Mouse (Mus musculus) kidney, adult 2 months (tissue): ENCODE measurements around the gene Wdr20. TPM values are rescaled to one million over a fixed set of nuclear protein-coding genes. Genes with fewer than 3 reads are reported as not detected.
"Not testable (repeated sequence)": the region's sequence is repeated elsewhere in the genome, so short reads cannot be mapped to it uniquely, and the experiment has no call there.

Experiments
- DNase-seq: peaks from one replicate; pipeline ENCODE4 v3.0.0; 2021
- H3K27ac ChIP-seq: fragments of 200-500 bp; 2 replicates; pipeline ENCODE4 v1.5.1; 2012; ENCODE audit warnings: low read depth, low read length, control low read depth, inconsistent platforms; ENCODE audit not compliant: insufficient read depth
- H3K27me3 ChIP-seq: fragments of 200-500 bp; replicated peaks from 2 replicates; pipeline ENCODE4 v1.6.1; 2012; ENCODE audit warnings: mild to moderate bottlenecking, moderate library complexity, low read length, inconsistent platforms; ENCODE audit not compliant: control insufficient read depth, insufficient read depth
- H3K36me3 ChIP-seq: fragments of 200-500 bp; 2 replicates; pipeline ENCODE4 v1.6.1; 2012; ENCODE audit warnings: mild to moderate bottlenecking, moderate library complexity, low read length, inconsistent platforms; ENCODE audit not compliant: control insufficient read depth, insufficient read depth
- H3K4me1 ChIP-seq: fragments of 200-500 bp; 2 replicates; pipeline ENCODE4 v1.6.1; 2011; ENCODE audit warnings: low read length; ENCODE audit not compliant: control insufficient read depth, insufficient read depth
- H3K4me3 ChIP-seq: fragments of 200-500 bp; 2 replicates; pipeline ENCODE4 v1.5.1; 2011; ENCODE audit warnings: mild to moderate bottlenecking, low read depth, low read length, control low read depth; ENCODE audit not compliant: insufficient read depth
- CTCF ChIP-seq: fragments of 200-500 bp; conservative IDR thresholded peaks from 2 replicates; pipeline ENCODE4 v1.5.1; 2011; ENCODE audit warnings: low read depth, mild to moderate bottlenecking, control low read depth, low read length, moderate library complexity, mixed read lengths; ENCODE audit not compliant: insufficient read depth, insufficient read length
- POLR2A ChIP-seq: fragments of 200-500 bp; IDR thresholded peaks from one replicate; pipeline ENCODE4 v1.6.1; 2011; ENCODE audit warnings: low read depth, low read length, control low read depth
- WGBS: fragments of 180-500 bp; shearing (Covaris S2); methylation state at CpG from one replicate; pipeline ENCODE4 v1.1.7; 2018; 5-methylcytosine and 5-hydroxymethylcytosine counted together
- polyA plus RNA-seq: library from polyadenylated mRNA; depleted of rRNA; stranded (reverse); fragments of >200 nt; gene quantifications from 2 replicates; pipeline ENCODE4 v1.2.3, GENCODE M21; 2012

Wdr20 gene
- polyA plus RNA-seq, 1 experiment = 24.0 TPM

GRCm38 (mm10) chr12:110696975-110697400, 40.8 kb upstream of the Wdr20 start:
- Histone ChIP-seq H3K4me3 (peak overlapping the region; percentile 74), H3K36me3 (peaks cover 4% of the 10 kb centered on the region), H3K27me3 (no peaks in the 10 kb centered on the region), H3K4me1 (peaks cover 6% of the 10 kb centered on the region; the same call in 1 of the 2 replicates), H3K27ac (peak overlapping the region; percentile 54; the same call in 1 of the 2 replicates)
- no peak for DNase-seq
- TF ChIP-seq CTCF = no peak
- no peak for TF ChIP-seq POLR2A
- WGBS = 49% methylated on average over 9 of the region's 9 CpGs

- peaks cover 6% of the 10 kb centered on the region; the same call in 1 of the 2 replicates for H3K4me1 ChIP-seq
- no peaks in the 10 kb centered on the region for H3K27me3 ChIP-seq
- no peak overlapping the region for H3K4me3 ChIP-seq
- no peak overlapping the region for H3K27ac ChIP-seq
- DNase-seq = no peak
- TF ChIP-seq CTCF (no peak), POLR2A (no peak)
- WGBS = 65% methylated on average over 5 of the region's 5 CpGs
- H3K36me3 ChIP-seq = peaks cover 4% of the 10 kb centered on the region
Observed at GRCm38 (mm10) chr12:110697457-110697856, 40.3 kb upstream of the Wdr20 start.

DNA sequence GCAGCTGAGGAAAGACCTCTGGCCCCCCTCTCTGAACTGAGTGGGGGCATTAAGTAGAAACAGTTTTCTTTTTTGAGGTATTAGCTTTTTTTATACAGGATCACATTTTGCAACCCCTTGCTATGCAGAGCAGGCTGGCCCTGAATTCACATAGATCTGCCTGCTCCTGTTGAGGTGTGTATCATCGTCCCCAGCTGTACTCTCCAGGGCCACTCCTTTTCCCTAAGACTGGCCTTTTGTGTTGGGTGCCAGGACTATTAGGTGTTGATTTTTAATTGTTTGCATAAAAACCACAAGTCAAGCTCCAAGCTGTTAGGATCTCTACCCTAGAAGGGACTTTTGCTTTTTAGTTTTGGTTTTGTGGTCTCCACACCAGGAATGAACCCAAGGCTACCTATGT, 39.7 kb upstream of the Wdr20 start:
- no peak overlapping the region for H3K27ac ChIP-seq

GRCm38 (mm10) chr12:110698523-110699170, 39.1 kb upstream of the Wdr20 start:
- Histone ChIP-seq H3K4me3 (no peak overlapping the region), H3K27ac (no peak overlapping the region), H3K4me1 (peaks cover 9% of the 10 kb centered on the region; the same call in 1 of the 2 replicates), H3K27me3 (no peaks in the 10 kb centered on the region), H3K36me3 (peaks cover 2% of the 10 kb centered on the region)
- no peak for DNase-seq
- TF ChIP-seq POLR2A = no peak
- no peak for TF ChIP-seq CTCF
- WGBS = 67% methylated on average over 15 of the region's 15 CpGs

More for the DNA sequence above, 39.7 kb upstream of the Wdr20 start:
- peaks cover 6% of the 10 kb centered on the region; the same call in 1 of the 2 replicates for H3K4me1 ChIP-seq
- peaks cover 2% of the 10 kb centered on the region for H3K36me3 ChIP-seq
- TF ChIP-seq CTCF = no peak
- no peak for TF ChIP-seq POLR2A
- H3K4me3 ChIP-seq = no peak overlapping the region
- 94% methylated on average over 1 of the region's 1 CpGs for WGBS
- DNase-seq = no peak
- H3K27me3 ChIP-seq = no peaks in the 10 kb centered on the region

DNA sequence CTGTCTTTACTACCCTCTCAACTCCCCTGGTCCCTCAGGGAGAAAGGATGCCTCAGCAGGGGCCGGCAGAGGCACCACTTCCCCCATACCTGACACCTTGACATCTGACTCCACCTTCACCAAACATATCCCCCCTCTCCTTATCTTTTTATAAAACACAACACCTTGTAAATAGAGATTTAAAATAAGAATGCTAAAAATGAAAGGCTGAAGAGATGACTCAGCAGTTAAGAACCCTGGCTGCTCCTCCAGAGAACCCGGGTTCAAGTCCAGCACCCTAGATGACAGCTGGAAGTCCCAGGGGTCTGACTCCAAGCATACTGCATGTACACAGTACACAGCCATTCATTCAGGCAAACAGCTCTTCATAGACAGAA, 38.6 kb upstream of the Wdr20 start:
- no peak for DNase-seq

DNA sequence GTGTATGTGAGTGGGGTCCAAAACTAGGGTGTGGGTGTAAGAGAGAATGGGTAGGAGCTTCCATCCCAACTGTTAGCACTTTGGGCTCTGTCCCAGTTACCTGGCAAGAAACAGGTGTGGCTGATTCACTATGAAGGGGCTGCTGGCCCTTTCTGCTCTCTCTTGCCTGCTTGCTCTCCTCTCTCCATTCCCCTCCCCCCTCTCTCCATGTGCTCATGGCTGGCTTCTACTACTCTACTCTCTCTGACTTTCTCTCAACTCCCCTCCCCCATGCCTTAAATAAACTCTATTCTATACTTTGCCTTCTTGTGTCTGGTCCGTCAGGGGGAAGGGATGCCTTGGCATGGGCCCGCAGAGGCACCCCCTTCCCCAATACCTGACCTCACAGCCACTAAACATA, 37.0 kb upstream of the Wdr20 start:
- H3K36me3 ChIP-seq = no peaks in the 10 kb centered on the region
- no peak for DNase-seq
- 83% methylated on average over 2 of the region's 2 CpGs for WGBS
- peaks cover 5% of the 10 kb centered on the region; the same call in 1 of the 2 replicates for H3K4me1 ChIP-seq
- H3K27me3 ChIP-seq = no peaks in the 10 kb centered on the region
- TF ChIP-seq CTCF (no peak), POLR2A (no peak)
- H3K27ac ChIP-seq = no peak overlapping the region
- no peak overlapping the region for H3K4me3 ChIP-seq

More for the DNA sequence above, 38.6 kb upstream of the Wdr20 start:
- TF ChIP-seq CTCF (no peak), POLR2A (no peak)
- Histone ChIP-seq H3K27ac (no peak overlapping the region), H3K4me3 (no peak overlapping the region), H3K36me3 (peaks cover 2% of the 10 kb centered on the region), H3K27me3 (no peaks in the 10 kb centered on the region), H3K4me1 (peaks cover 9% of the 10 kb centered on the region; the same call in 1 of the 2 replicates)
- WGBS = 54% methylated on average over 2 of the region's 2 CpGs

GRCm38 (mm10) chr12:110701363-110701762, 36.4 kb upstream of the Wdr20 start:
- WGBS = 31% methylated on average over 3 of the region's 3 CpGs
- H3K36me3 ChIP-seq, H3K27ac ChIP-seq, DNase-seq, H3K27me3 ChIP-seq, H3K4me3 ChIP-seq, H3K4me1 ChIP-seq: not testable (repeated sequence)
